Mouse (Mus musculus) liver, embryonic 13.5 days (tissue): ENCODE measurements at regions not wholly inside any gene's neighbourhood (a gene's known extent, or its start where the extent isn't known, plus 50 kb on each side); places are given as distances from the start of the nearest gene placed in this dataset.

Experiments
- ATAC-seq: fragments of 200-750 bp; cut with Nextera tagmentation; 2 replicates; pipeline ENCODE4 v1.8.0; 2017; ENCODE audit warnings: low read depth, mild to moderate bottlenecking, moderate number of reproducible peaks, moderate library complexity
- DNase-seq: peaks from one replicate; pipeline ENCODE4 v3.0.0; 2022
- H3K27ac ChIP-seq: fragments of 300-500 bp; sonication (generic); 2 replicates; pipeline ENCODE4 v1.5.1; 2015; ENCODE audit warnings: moderate library complexity, mild to moderate bottlenecking, inconsistent platforms
- H3K27me3 ChIP-seq: fragments of 300-500 bp; sonication (generic); 2 replicates; pipeline ENCODE4 v1.6.1; 2015; ENCODE audit warnings: mild to moderate bottlenecking, inconsistent platforms
- H3K36me3 ChIP-seq: fragments of 300-500 bp; sonication (generic); 2 replicates; pipeline ENCODE4 v1.6.1; 2015; ENCODE audit warnings: mild to moderate bottlenecking, inconsistent platforms
- H3K4me1 ChIP-seq: fragments of 300-500 bp; sonication (generic); replicated peaks from 2 replicates; pipeline ENCODE4 v1.6.1; 2015; ENCODE audit warnings: inconsistent platforms
- H3K4me2 ChIP-seq: fragments of 300-500 bp; sonication (generic); 2 replicates; pipeline ENCODE4 v1.6.1; 2015; ENCODE audit warnings: inconsistent platforms, mild to moderate bottlenecking, moderate library complexity
- H3K4me3 ChIP-seq: fragments of 300-500 bp; sonication (generic); replicated peaks from 2 replicates; pipeline ENCODE4 v1.5.1; 2015; ENCODE audit warnings: mild to moderate bottlenecking, inconsistent platforms
- H3K9ac ChIP-seq: fragments of 300-500 bp; sonication (generic); 2 replicates; pipeline ENCODE4 v1.6.1; 2015; ENCODE audit warnings: mild to moderate bottlenecking, inconsistent platforms
- H3K9me3 ChIP-seq: fragments of 300-500 bp; sonication (generic); replicated peaks from 2 replicates; pipeline ENCODE4 v1.6.1; 2016; ENCODE audit warnings: inconsistent platforms
- WGBS: fragments of 180-500 bp; shearing (Covaris S2); methylation state at CpG from one replicate; pipeline ENCODE4 v1.1.7; 2015; ENCODE audit not compliant: insufficient replicate concordance; 5-methylcytosine and 5-hydroxymethylcytosine counted together

DNA sequence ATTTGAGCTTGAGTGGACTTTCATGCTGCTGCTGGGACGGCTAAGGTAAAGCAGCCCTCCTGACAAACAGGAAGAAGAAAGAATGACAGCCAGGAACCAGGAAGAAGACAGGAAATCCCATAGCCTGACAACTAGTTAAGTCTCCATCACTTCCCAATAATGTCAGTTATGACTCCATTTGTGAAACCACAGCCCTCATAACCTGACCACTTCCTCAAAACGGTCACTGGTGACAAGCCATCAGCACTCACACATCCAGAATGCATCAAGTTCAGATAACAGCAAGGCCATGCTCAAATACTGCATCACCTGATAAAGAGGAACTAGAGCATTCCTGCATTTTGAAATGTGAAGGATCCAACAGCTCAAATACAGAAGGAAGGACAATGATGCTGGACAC is 288.3 kb downstream of the Zfp706 start:
- H3K27me3 ChIP-seq = no peaks in the 10 kb centered on the region; the same call in 1 of the 2 replicates
- no peak for DNase-seq
- WGBS = 11% methylated on average over 2 of the region's 2 CpGs
- no peak overlapping the region for H3K27ac ChIP-seq
- no peaks in the 10 kb centered on the region for H3K9me3 ChIP-seq
- no peak for ATAC-seq
- no peaks in the 10 kb centered on the region for H3K36me3 ChIP-seq
- no peak overlapping the region for H3K4me2 ChIP-seq
- H3K4me3 ChIP-seq = no peak overlapping the region
- H3K9ac ChIP-seq = no peak overlapping the region
- H3K4me1 ChIP-seq = peaks cover 35% of the 10 kb centered on the region

DNA sequence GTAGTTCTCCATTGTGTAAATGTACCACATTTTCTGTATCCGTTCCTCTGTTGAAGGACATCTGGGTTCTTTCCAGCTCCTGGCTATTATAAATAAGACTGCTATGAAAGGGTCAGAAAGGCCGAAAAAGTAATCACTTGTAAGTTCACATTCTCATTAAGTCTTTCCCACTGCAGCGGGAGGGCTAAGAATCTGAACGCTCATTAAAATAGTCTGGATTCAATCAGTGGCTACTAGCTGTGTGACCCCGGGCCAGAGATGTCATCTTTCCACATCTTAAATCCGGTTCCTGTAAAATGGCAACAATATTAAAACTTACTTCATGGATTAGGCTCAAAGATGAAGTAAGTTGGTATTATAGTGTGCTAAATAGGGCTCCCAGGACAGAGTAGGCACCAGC is 289.7 kb downstream of the Zfp706 start:
- H3K9me3 ChIP-seq = no peaks in the 10 kb centered on the region
- no peaks in the 10 kb centered on the region for H3K36me3 ChIP-seq
- H3K4me1 ChIP-seq = peaks cover 35% of the 10 kb centered on the region
- DNase-seq (no peak), ATAC-seq (no peak)
- no peak overlapping the region for H3K4me3 ChIP-seq
- no peaks in the 10 kb centered on the region; the same call in 1 of the 2 replicates for H3K27me3 ChIP-seq
- no peak overlapping the region for H3K27ac ChIP-seq
- no peak overlapping the region for H3K9ac ChIP-seq
- no peak overlapping the region for H3K4me2 ChIP-seq
- WGBS = 79% methylated on average over 6 of the region's 6 CpGs

DNA sequence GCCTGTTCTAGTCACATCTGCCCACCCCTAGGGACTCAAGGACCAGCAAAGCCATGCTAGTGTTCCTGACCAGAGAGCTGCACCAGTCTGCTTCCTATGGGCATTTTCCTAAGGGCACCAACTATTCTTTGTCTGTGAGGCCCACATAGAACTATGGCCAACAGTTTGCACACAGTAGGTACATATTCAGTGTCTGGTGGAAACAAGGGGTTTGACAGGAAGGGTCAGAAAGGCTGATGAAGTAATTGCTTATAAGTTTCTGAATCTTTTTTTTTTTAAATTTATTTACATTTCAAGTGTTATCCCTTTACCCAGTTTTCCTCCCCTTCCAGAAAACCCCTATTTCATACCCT is 290.9 kb downstream of the Zfp706 start:
- Histone ChIP-seq H3K9me3 (no peaks in the 10 kb centered on the region), H3K9ac (peak overlapping the region; percentile 51), H3K36me3 (no peaks in the 10 kb centered on the region), H3K4me1 (peaks cover 26% of the 10 kb centered on the region), H3K4me2 (peak overlapping the region; percentile 64; the same call in 1 of the 2 replicates), H3K27ac (peak overlapping the region; percentile 36), H3K27me3 (no peaks in the 10 kb centered on the region), H3K4me3 (no peak overlapping the region)
- no peak for ATAC-seq
- no peak for DNase-seq

DNA sequence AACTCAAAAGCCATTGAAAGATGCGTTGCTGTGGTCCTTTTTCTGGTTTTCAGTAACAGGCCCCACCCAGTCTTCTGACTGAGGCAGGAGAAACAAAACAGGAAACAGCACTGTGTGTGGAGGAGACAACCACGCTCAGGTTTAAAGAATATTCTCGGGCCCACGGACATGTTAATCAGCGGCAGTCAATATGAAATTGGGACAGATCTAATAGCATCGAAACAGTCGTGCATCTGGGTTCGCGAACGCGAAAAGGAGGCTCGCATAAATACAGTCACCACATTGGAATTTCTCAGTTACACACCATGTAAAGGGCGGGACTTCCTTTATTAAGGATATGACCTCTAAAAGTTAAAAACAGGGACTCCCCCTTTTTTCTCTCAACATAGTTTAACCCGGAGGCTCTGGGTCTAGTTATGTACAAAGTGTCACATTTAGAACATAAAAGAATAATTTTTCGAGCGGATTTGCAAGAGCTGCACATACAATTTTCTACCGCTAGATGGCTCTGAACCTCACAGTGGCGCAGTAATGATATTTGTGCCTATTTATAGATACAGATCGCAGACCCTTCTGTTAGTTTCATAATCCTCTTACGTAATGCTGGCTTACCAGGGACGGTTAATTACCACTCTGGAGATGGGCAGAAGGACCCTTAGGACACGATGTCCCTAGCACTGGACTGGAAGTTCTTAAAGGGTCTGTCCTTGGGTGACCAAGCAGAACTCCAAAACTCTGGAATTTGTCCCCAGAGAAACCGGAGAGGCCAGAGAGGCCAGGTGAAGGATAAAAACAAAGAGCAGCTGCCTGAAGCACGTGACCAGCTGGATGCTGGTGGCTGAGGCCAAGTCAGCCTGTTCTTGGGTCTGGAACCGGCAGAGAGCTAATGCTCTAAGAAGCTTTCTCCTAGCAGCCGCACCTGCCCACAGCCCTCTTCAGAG is 291.6 kb downstream of the Zfp706 start:
- H3K4me3 ChIP-seq = peak overlapping the region; percentile 53
- ATAC-seq (peak; percentile 57), DNase-seq (peak; percentile 52)
- H3K36me3 ChIP-seq = no peaks in the 10 kb centered on the region
- H3K27me3 ChIP-seq = no peaks in the 10 kb centered on the region
- H3K4me2 ChIP-seq = peak overlapping the region; percentile 64
- 8% methylated on average over 26 of the region's 26 CpGs for WGBS
- H3K9me3 ChIP-seq = no peaks in the 10 kb centered on the region
- H3K27ac ChIP-seq = peak overlapping the region; percentile 36
- H3K4me1 ChIP-seq = peaks cover 23% of the 10 kb centered on the region
- H3K9ac ChIP-seq = peak overlapping the region; percentile 62

DNA sequence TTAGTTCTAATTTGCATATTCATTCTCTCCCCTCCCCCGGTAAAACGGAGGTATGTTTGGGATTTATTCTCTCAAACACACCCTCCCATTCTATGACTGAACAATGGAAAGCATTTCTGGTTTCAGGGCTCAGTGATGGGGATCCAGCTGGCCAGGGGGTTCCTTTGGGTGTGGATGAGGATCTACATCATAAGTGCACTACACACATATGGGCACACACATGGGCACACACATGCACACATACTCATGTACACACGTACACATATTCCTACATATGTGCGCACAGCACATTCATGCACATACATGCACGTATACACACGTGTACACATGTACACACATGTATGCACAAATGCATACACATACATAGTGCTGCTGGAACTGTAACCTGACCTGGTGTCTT is 292.4 kb downstream of the Zfp706 start:
- no peaks in the 10 kb centered on the region for H3K9me3 ChIP-seq
- peak overlapping the region; percentile 64 for H3K4me2 ChIP-seq
- H3K36me3 ChIP-seq = no peaks in the 10 kb centered on the region
- ATAC-seq (no peak), DNase-seq (no peak)
- H3K27me3 ChIP-seq = no peaks in the 10 kb centered on the region
- no peak overlapping the region for H3K9ac ChIP-seq
- H3K27ac ChIP-seq = no peak overlapping the region
- WGBS = 84% methylated on average over 6 of the region's 6 CpGs
- H3K4me1 ChIP-seq = peaks cover 23% of the 10 kb centered on the region
- no peak overlapping the region; the same call in 1 of the 2 replicates for H3K4me3 ChIP-seq

DNA sequence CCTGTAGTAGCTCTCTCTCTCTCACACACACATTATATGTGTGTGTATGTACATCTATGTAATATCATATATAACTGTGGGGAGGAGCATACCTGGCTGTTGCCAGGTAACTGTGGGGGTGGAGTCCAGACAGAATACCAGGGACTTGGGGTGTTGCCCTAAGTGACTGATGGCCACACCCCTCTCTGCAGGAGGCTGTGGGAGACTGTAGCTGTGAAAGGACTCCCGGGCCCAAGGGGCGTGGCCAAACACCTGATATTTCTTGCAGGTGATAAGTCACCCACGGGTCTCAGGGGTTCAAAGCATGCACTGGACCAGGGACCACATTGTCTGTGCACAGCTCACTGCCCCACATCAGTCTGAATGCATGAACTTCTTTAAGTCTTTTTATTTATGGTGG is 297.8 kb downstream of the Zfp706 start:
- Histone ChIP-seq H3K27me3 (no peaks in the 10 kb centered on the region), H3K9ac (no peak overlapping the region), H3K27ac (no peak overlapping the region), H3K9me3 (no peaks in the 10 kb centered on the region), H3K4me3 (no peak overlapping the region), H3K4me2 (no peak overlapping the region), H3K4me1 (peaks cover 15% of the 10 kb centered on the region; the same call in 1 of the 2 replicates), H3K36me3 (no peaks in the 10 kb centered on the region)
- 22% methylated on average over 3 of the region's 3 CpGs for WGBS
- DNase-seq (no peak), ATAC-seq (peak; percentile 29; the same call in 1 of the 2 replicates)

DNA sequence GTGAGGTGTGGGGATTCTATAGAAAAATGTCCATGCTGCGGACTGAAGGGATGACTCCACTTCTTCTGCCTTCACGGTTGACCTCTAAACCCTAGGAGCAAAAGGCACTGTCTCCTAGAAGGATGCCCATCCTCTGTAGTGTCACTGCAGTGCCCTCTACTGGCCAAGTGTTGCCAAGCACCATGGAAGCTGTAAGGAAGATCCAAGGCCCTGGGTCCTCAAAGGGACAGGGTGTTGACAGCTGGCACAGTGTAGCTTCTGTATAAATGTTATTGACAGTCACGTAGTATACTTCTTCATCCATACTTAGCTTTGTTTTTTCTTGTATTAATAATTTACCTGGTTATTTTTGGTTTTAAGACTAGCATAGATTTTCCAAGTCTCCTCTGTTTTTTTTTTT is 299.1 kb downstream of the Zfp706 start:
- Histone ChIP-seq H3K9me3 (no peaks in the 10 kb centered on the region), H3K9ac (no peak overlapping the region), H3K4me1 (peaks cover 15% of the 10 kb centered on the region; the same call in 1 of the 2 replicates), H3K4me3 (no peak overlapping the region), H3K27me3 (no peaks in the 10 kb centered on the region), H3K4me2 (no peak overlapping the region), H3K27ac (no peak overlapping the region), H3K36me3 (no peaks in the 10 kb centered on the region)
- 9% methylated on average over 3 of the region's 3 CpGs for WGBS
- DNase-seq (peak; percentile 75), ATAC-seq (peak; percentile 67)

DNA sequence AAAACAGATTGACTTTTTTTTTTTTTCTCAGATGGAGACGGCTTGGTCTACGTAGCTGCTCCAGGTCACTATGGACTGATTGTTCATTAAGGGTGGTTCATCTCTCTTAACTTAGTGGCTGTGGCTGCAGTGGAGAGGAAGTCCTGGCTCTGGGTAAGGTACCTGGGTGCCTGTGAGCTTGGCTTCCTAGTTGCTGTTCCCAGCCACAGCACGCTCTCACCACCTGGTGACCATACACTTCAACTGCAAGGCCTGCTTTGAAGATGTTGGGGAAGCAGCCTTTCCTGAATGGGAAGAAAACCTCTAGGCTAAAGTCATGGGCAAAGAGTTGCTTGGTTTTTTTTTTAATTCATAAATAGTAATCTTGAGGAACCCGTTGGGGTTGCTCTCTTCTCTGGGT is 301.6 kb downstream of the Zfp706 start:
- WGBS = 40% methylated on average over 4 of the region's 4 CpGs
- Histone ChIP-seq H3K4me3 (no peak overlapping the region), H3K4me2 (no peak overlapping the region), H3K27ac (no peak overlapping the region), H3K4me1 (peaks cover 15% of the 10 kb centered on the region; the same call in 1 of the 2 replicates), H3K9me3 (no peaks in the 10 kb centered on the region), H3K36me3 (no peaks in the 10 kb centered on the region), H3K27me3 (no peaks in the 10 kb centered on the region), H3K9ac (no peak overlapping the region)
- peak; percentile 53 for DNase-seq
- ATAC-seq = peak; percentile 47; the same call in 1 of the 2 replicates

DNA sequence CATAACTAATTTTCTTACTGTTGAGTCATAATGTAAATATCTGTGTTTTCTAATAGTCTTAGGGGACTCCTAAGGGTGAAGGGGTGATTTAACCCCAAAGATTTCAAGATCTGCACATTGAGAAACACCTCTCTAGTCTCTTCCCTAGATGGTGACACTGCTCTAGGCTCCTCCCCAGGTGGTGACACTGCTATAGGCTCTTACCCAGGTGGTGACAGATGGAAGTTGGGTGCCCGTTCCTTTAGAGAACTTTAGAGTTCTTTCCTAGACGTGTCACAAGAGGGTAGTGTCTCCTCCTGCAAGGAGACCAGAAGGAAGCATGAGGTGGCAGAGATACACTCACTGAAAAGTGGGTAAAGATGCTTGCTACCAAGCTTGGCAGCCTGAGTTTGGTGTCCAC is 302.2 kb downstream of the Zfp706 start:
- Histone ChIP-seq H3K9me3 (no peaks in the 10 kb centered on the region), H3K4me3 (no peak overlapping the region), H3K27me3 (no peaks in the 10 kb centered on the region), H3K36me3 (no peaks in the 10 kb centered on the region), H3K4me2 (no peak overlapping the region), H3K27ac (0 out of 2 replicates have a peak overlapping the region, but pooled peaks have one; percentile 23), H3K9ac (no peak overlapping the region), H3K4me1 (peaks cover 15% of the 10 kb centered on the region; the same call in 1 of the 2 replicates)
- DNase-seq = no peak
- WGBS = 25% methylated on average over 2 of the region's 2 CpGs
- no peak for ATAC-seq

DNA sequence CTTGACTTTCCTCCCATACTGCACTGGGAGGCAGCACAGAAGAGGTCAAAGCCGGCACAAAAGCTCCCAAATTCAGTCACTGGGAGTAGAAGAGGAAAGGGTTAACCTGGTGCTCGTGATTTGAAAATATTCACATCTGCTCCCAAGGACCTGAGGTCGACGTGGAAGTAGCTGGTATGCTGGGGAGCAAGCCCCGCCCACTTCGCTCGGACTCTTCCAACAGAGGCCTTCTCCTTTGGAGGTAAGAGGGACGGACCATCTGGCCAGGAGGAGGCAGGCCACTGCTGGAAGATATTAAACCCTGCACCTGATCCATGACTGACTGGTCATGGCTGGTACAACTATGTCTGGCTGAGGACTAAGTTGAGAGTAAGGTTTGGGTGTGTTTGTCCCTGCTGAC is 305.7 kb downstream of the Zfp706 start:
- ATAC-seq = no peak

DNA sequence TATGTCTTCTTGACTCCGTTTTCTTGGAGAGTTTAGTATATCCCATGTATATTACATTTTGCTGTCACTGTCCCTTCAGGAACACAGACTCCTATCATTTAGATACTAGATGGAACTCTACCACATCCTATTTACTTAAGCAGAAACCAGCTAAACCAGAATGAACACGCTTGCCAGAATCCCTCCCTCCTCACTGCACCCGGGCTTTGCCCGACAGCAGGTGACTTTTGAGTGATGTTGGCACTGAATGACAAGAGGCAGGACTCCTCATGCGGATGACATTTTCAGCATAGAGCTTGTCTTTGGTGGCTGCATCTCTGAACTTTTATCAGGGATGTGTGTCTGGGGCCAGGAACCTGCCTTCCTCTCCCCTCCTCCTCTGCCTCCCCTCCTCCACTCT is 307.4 kb downstream of the Zfp706 start:
- H3K27me3 ChIP-seq = no peaks in the 10 kb centered on the region
- ATAC-seq (no peak), DNase-seq (no peak)
- H3K4me2 ChIP-seq = no peak overlapping the region
- no peak overlapping the region for H3K4me3 ChIP-seq
- no peak overlapping the region for H3K27ac ChIP-seq
- no peak overlapping the region for H3K9ac ChIP-seq
- peaks cover 3% of the 10 kb centered on the region for H3K4me1 ChIP-seq
- H3K36me3 ChIP-seq = no peaks in the 10 kb centered on the region
- H3K9me3 ChIP-seq = no peaks in the 10 kb centered on the region
- 67% methylated on average over 5 of the region's 5 CpGs for WGBS

More for the DNA sequence above, 305.7 kb downstream of the Zfp706 start:
- no peak for DNase-seq
- Histone ChIP-seq H3K9ac (no peak overlapping the region), H3K4me2 (no peak overlapping the region), H3K27me3 (no peaks in the 10 kb centered on the region), H3K27ac (no peak overlapping the region), H3K4me3 (no peak overlapping the region), H3K9me3 (no peaks in the 10 kb centered on the region), H3K4me1 (peaks cover 5% of the 10 kb centered on the region; the same call in 1 of the 2 replicates), H3K36me3 (no peaks in the 10 kb centered on the region)
- WGBS = 44% methylated on average over 8 of the region's 8 CpGs
